Mouse (Mus musculus): Measurements from ENCODE around the gene Ubxn7.

DNA sequence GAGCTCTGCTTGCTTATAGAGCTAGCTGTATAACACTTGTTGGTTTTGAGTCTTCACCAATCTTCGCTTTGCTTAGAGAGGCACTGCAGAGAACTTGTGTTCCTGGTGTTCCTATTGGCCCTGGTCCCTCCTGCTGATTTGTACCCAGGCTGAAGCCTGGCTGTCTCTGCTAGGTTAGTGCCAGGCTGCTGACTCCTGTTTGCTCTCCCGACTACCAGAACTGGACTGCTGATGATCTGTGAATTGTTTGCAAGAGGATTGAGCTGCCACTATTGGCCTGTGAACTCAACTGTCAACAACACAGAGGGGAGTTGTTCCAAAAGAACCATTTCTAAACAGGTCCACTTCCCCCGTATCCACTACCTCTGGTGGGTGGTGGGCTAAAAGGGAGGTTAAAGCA, 109.4 kb downstream of the Ubxn7 start:
- TF ChIP-seq CTCF (IDR thresholded peaks at IDR 0.05; ENCODE audit: low read depth) (no peak), EP300 (IDR thresholded peaks at IDR 0.05; ENCODE audit: low read depth) (no peak)

All from heart, postnatal 0 days (tissue).